14 mouse cellular contexts compared by ENCODE assay signal in the genomic region with DNA sequence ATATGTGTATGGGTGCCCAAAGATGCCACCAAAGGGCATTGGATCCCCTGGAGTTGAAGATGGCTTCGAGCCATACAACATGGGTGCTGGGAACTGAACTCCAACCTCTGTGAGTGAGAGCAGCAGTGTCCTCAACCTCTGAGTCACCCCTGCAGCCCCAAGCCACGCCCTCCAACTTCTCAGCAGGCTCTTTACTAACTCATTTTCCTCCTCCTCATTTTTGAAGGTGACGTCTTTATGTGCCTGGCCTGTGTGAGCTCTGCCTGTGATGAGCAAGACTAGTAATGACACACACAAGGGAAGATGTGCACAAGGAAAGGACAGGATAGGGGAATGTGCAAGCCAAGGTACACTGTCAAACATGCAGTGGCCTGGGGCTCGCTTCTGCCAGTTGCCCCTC.
"Had no signal": no experiment of that assay in that cellular context is flagged by ENCODE, and none has a peak within 500 bp of the region (broad histone marks: within the 10 kb centered on the region; RNA-seq: fewer than 3 reads in every experiment).

No protein-coding gene starts in this region.

- H3K27me3 ChIP-seq: limb, embryonic 15.5 days; neural tube, embryonic 13.5 days had no signal

- H3K36me3 ChIP-seq: limb, embryonic 15.5 days; neural tube, embryonic 13.5 days had no signal

- H3K4me3 ChIP-seq: limb, embryonic 15.5 days; midbrain, embryonic 10.5 days; neural tube, embryonic 13.5 days had no signal

- H3K27ac ChIP-seq: kidney, postnatal 0 days; limb, embryonic 15.5 days; liver, embryonic 14.5 days; neural tube, embryonic 13.5 days had no signal

- DNase-seq: kidney, postnatal 36 days; layer of hippocampus, adult 9-11 months; lung, adult 18-20 months; midbrain, embryonic 14.5 days; retina, postnatal 1 day; right cerebral cortex, postnatal 4 days; spleen, adult 18-20 months; thymus, adult 18-20 months; thymus, postnatal 14 days had no signal

- H3K9me3 ChIP-seq: limb, embryonic 15.5 days; midbrain, embryonic 10.5 days; neural tube, embryonic 13.5 days had no signal

- H3K4me2 ChIP-seq: limb, embryonic 15.5 days; neural tube, embryonic 13.5 days had no signal

- H3K9ac ChIP-seq: limb, embryonic 15.5 days; liver, embryonic 14.5 days; neural tube, embryonic 13.5 days had no signal
